Mouse (Mus musculus): Measurements from ENCODE around the gene Rab7b.

GRCm38 (mm10) chr1:131736494-131736893, 48.0 kb downstream of the Rab7b start:
- TF ChIP-seq MEF2A (IDR thresholded peaks at IDR 0.05; ENCODE audit: borderline replicate concordance, low read depth, low read length) (no peak), USF2 (conservative IDR thresholded peaks at IDR 0.05; ENCODE audit: low read depth, low read length) (no peak), CTCF (conservative IDR thresholded peaks at IDR 0.05 in 1 of 2, IDR thresholded peaks at IDR 0.05 in 1 of 2; ENCODE audit: low read depth in 2 of 2, low read length in 2 of 2) (no peak), RCOR1 (conservative IDR thresholded peaks at IDR 0.05; ENCODE audit: low read depth, low read length) (no peak), MAZ (IDR thresholded peaks at IDR 0.05; ENCODE audit: low read depth, low read length) (no peak), CHD2 (IDR thresholded peaks at IDR 0.05; ENCODE audit: low read length) (no peak), JUND (conservative IDR thresholded peaks at IDR 0.05; ENCODE audit: low read depth, low read length) (no peak), POLR2A (IDR thresholded peaks at IDR 0.05; ENCODE audit: low read depth, low read length) (no peak), PAX5 (IDR thresholded peaks at IDR 0.05; ENCODE audit: low read length) (no peak), TBP (conservative IDR thresholded peaks at IDR 0.05; ENCODE audit: low read depth, low read length) (no peak), KAT2A (IDR thresholded peaks at IDR 0.05; ENCODE audit: insufficient replicate concordance, low read length) (no peak), MXI1 (IDR thresholded peaks at IDR 0.05; ENCODE audit: low read depth, low read length) (no peak)
